Mouse (Mus musculus) mouse trophoblast stem cell (cell line): Measurements from ENCODE around the gene Trim8.

Source experiments
- in situ Hi-C, 2 experiments: fragments of 300-500 bp; cut with MseI, MboI; formaldehyde crosslinking; loops; 2 replicates in 1 of 2; 3 replicates in 1 of 2; pipeline ENCODE4 v1.15.1; 2025

Trim8 gene

GRCm38 (mm10) chr19:46548110-46548509 is 46.6 kb downstream of the Trim8 start:
- in situ Hi-C loops: no loop called here

DNA sequence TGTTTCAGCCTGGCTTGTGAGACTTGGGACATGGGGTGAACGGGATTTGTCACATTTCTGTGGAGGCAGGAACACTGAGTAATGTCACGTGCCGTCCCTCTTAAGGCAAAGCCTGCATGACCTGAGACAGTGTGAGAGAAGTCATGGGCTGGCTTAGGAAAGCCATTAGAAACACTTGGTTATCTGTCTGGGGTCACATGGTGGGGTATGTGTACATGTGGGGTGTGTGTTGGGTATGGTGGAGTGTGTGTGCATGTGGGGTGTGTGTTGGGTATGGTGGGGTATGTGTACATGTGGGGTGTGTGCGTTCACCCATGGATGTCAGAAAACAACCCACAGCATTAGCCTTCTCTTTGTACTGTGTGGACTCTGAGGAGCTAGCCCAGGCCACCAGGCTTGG is 48.9 kb downstream of the Trim8 start:
- in situ Hi-C loops: no loop called here

DNA sequence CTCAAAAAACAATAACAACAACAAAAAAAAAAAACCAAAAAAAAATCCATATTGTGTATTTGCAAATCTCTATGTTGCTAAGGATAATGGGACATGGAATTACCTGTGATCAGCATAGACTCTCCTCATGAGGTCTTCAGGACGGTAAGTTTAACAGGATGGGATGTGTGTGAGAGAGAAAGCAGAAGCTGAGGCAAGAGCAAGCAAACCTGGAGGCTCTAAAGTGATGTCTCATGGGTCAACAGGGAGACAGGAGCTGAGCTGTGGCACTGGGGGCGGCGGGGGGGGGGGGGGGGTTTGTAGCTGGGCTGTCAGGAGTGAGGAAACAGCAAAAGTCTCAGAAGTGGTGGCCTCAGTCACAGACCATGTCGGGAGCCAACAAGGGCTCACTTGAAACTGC is 51.0 kb downstream of the Trim8 start:
- in situ Hi-C loops: no loop called here

GRCm38 (mm10) chr19:46553541-46553955 is 52.0 kb downstream of the Trim8 start:
- in situ Hi-C loops: no loop called here

GRCm38 (mm10) chr19:46558009-46558408 is 56.5 kb downstream of the Trim8 start:
- in situ Hi-C loops: no loop called here

- in situ Hi-C loops: no loop called here
These were observed 57.1 kb downstream of the Trim8 start for GRCm38 (mm10) chr19:46558631-46559030.

DNA sequence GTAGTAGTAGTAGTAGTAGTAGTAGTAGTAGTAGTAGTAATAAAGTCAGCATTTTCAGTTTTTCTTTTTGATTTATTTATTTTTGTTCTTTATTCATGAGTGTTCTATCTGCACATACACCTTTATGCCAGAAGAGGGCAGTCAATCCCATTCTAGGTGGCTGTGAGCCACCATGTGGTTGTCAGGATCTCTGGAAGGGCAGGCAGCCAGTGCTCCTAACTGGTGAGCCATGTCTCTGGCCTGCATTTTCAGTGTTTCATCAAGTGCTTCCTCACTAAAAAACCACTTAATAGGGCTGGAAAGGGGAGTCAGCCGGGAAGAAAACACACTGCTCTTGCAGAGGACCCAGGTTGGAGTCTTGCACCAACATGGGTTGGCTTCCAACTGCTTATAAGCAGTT is 60.6 kb downstream of the Trim8 start:
- in situ Hi-C loops: no loop called here

DNA sequence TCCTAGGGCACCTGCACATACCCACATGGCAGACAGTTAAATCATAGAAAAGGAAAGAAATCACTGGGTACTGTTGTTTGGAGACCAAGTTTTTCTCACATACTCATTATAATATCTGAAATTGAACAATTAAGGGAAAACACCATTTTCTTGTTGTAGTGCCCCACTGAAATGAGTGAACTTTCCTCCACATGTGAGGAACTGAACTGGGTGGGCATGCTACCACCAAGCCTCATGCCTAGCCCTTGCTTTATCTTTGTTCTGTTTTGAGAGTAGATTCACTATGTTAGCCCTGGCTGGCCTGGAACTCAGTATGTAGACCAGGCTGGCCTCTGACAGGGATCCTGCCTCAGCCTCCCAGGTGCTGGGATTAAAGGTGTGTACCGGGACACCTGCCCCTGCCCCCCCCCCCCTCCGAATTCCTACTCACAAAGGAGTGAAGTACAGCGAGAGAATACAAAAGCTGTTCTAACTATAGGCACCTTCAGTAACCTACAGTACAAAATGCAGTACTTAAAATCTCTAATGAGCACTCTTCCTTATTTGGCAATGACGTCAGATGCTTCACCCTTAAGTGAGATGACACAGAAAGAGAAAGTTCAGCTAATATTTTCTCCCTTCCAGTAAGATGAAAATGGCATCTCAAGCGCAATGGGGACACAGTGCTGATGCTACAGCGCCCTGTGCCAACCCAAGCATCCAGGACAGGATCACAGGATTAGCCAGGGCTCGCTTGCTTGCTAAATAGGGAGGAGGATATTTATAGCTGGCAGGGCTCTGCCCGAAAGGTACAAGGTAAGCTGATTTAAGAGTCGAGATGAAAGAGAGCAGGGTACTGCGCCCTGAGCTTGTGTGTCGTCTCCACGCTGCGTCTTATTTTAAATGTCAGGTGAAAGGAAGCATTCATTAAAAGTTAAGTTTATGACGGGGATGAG is 61.3 kb downstream of the Trim8 start:
- in situ Hi-C loops: no loop called here

- in situ Hi-C loops: no loop called here
These were observed 62.1 kb downstream of the Trim8 start for GRCm38 (mm10) chr19:46563603-46564002.

GRCm38 (mm10) chr19:46564043-46564462 is 62.6 kb downstream of the Trim8 start:
- in situ Hi-C loops: no loop called here
